Mouse (Mus musculus): ENCODE data around the gene Drc7.

GRCm38 (mm10) chr8:95113750-95114149 is 58.8 kb downstream of the Drc7 start:
- TF ChIP-seq TAL1 (IDR thresholded peaks at IDR 0.05; ENCODE audit: low read length) = no peak
- no peak for TF ChIP-seq GATA1 (IDR thresholded peaks at IDR 0.05; ENCODE audit: low read length)
